Mouse (Mus musculus) liver, postnatal 0 days (tissue): Measurements from ENCODE around the gene Itpr2. TPM values are rescaled to one million over a fixed set of nuclear protein-coding genes. Genes with fewer than 3 reads are reported as not detected.

Experiments used
- ATAC-seq: fragments of 200-750 bp; cut with Nextera tagmentation; 2 replicates; pipeline ENCODE4 v1.8.0; 2017; ENCODE audit warnings: mild to moderate bottlenecking, moderate library complexity
- DNase-seq: peaks from one replicate; pipeline ENCODE4 v3.0.0-alpha.2; 2016
- H3K27ac ChIP-seq: fragments of 300-500 bp; sonication (generic); 2 replicates; pipeline ENCODE4 v1.5.1; 2014; ENCODE audit warnings: antibody characterized with exemption, moderate library complexity, mild to moderate bottlenecking, low read depth
- H3K27me3 ChIP-seq: fragments of 300-500 bp; sonication (generic); 2 replicates; pipeline ENCODE4 v1.6.1; 2014; ENCODE audit warnings: low read length, control low read depth, mixed read lengths; ENCODE audit not compliant: insufficient read depth
- H3K36me3 ChIP-seq: fragments of 300-500 bp; sonication (generic); replicated peaks from 2 replicates; pipeline ENCODE4 v1.6.1; 2014; ENCODE audit warnings: mild to moderate bottlenecking, control low read depth, low read length, moderate library complexity, mixed read lengths; ENCODE audit not compliant: insufficient read depth
- H3K4me1 ChIP-seq: fragments of 300-500 bp; sonication (generic); 2 replicates; pipeline ENCODE4 v1.6.1; 2014; ENCODE audit warnings: antibody characterized with exemption, mild to moderate bottlenecking, control low read depth; ENCODE audit not compliant: insufficient read depth
- H3K4me2 ChIP-seq: fragments of 300-500 bp; sonication (generic); 2 replicates; pipeline ENCODE4 v1.6.1; 2014; ENCODE audit warnings: low read depth, mild to moderate bottlenecking, low read length, moderate library complexity, mixed read lengths
- H3K4me3 ChIP-seq: fragments of 300-500 bp; sonication (generic); 2 replicates; pipeline ENCODE4 v1.5.1; 2014; ENCODE audit warnings: low read depth, low read length
- H3K9ac ChIP-seq: fragments of 300-500 bp; sonication (generic); replicated peaks from 2 replicates; pipeline ENCODE4 v1.6.1; 2014; ENCODE audit warnings: mild to moderate bottlenecking, moderate library complexity
- H3K9me3 ChIP-seq: fragments of 300-500 bp; sonication (generic); 2 replicates; pipeline ENCODE4 v1.6.1; 2016; ENCODE audit warnings: mild to moderate bottlenecking, control low read depth, low read length, mixed read lengths
- CTCF ChIP-seq: sonication (generic); IDR thresholded peaks from 2 replicates; pipeline ENCODE4 v1.5.1; 2016; ENCODE audit warnings: antibody characterized with exemption, low read depth
- EP300 ChIP-seq: IDR thresholded peaks from 2 replicates; pipeline ENCODE4 v1.6.1; 2016; ENCODE audit warnings: antibody characterized with exemption, low read depth, mild to moderate bottlenecking
- WGBS: fragments of 180-500 bp; shearing (Covaris S2); extraction: QIAGEN DNeasy Blood & Tissue Kit; methylation state at CpG from one replicate; pipeline ENCODE4 v1.1.7; 2014; ENCODE audit not compliant: insufficient replicate concordance; 5-methylcytosine and 5-hydroxymethylcytosine counted together
- polyA plus RNA-seq: library from polyadenylated mRNA; unstranded; fragments of >200 nt; fragmentation: Nextera tagmentation; extraction: Ambion mirVana; gene quantifications from 2 replicates; pipeline ENCODE4 v1.2.1, GENCODE M21; 2015

Gene Itpr2
- polyA plus RNA-seq, 1 experiment from 2014 or later = 13.8 TPM

- no peaks in the 10 kb centered on the region for H3K27me3 ChIP-seq
- no peaks in the 10 kb centered on the region for H3K36me3 ChIP-seq
- no peak overlapping the region for H3K4me3 ChIP-seq
- no peaks in the 10 kb centered on the region for H3K4me1 ChIP-seq
- H3K9me3 ChIP-seq = no peaks in the 10 kb centered on the region
- TF ChIP-seq EP300 (no peak), CTCF (no peak)
- WGBS = 62% methylated on average over 1 of the region's 1 CpGs
- no peak overlapping the region for H3K27ac ChIP-seq
- no peak overlapping the region for H3K4me2 ChIP-seq
- no peak for DNase-seq
- ATAC-seq = no peak
- H3K9ac ChIP-seq = no peak overlapping the region
Observed at GRCm38 (mm10) chr6:146072842-146073241, 429.2 kb downstream of the Itpr2 start.

GRCm38 (mm10) chr6:146071883-146072282 is 430.1 kb downstream of the Itpr2 start:
- no peak overlapping the region for H3K4me3 ChIP-seq
- no peaks in the 10 kb centered on the region for H3K9me3 ChIP-seq
- H3K9ac ChIP-seq = no peak overlapping the region
- H3K4me2 ChIP-seq = no peak overlapping the region
- TF ChIP-seq CTCF = no peak
- TF ChIP-seq EP300 = no peak
- ATAC-seq (no peak), DNase-seq (no peak)
- H3K27ac ChIP-seq = no peak overlapping the region
- H3K27me3 ChIP-seq = no peaks in the 10 kb centered on the region
- WGBS = 60% methylated on average over 1 of the region's 1 CpGs
- H3K4me1 ChIP-seq = no peaks in the 10 kb centered on the region
- H3K36me3 ChIP-seq = no peaks in the 10 kb centered on the region

Other genes starting within 250 kb of the Itpr2 start
- gene Fgfr1op2, start 75.0 kb upstream of the Itpr2 start, polyA plus RNA-seq = 69.7 and 71.6 TPM in 2 replicates
- 14.5 and 17.6 TPM in 2 replicates for gene Ints13, start 75.6 kb upstream of the Itpr2 start, polyA plus RNA-seq
- 52.2 and 53.8 TPM in 2 replicates for gene Med21, start 140.3 kb upstream of the Itpr2 start, polyA plus RNA-seq
- 19.7 and 21.2 TPM in 2 replicates for gene Tm7sf3, start 140.6 kb upstream of the Itpr2 start, polyA plus RNA-seq
- gene Stk38l, start 222.8 kb upstream of the Itpr2 start, polyA plus RNA-seq = 4.0 and 4.5 TPM in 2 replicates